Mouse (Mus musculus): ENCODE measurements around the gene Por. TPM values are rescaled to one million over a fixed set of nuclear protein-coding genes. Genes with fewer than 3 reads are reported as not detected.

Gene Por
- polyA plus RNA-seq, 1 experiment from 2014 or later: 52.6 TPM

DNA sequence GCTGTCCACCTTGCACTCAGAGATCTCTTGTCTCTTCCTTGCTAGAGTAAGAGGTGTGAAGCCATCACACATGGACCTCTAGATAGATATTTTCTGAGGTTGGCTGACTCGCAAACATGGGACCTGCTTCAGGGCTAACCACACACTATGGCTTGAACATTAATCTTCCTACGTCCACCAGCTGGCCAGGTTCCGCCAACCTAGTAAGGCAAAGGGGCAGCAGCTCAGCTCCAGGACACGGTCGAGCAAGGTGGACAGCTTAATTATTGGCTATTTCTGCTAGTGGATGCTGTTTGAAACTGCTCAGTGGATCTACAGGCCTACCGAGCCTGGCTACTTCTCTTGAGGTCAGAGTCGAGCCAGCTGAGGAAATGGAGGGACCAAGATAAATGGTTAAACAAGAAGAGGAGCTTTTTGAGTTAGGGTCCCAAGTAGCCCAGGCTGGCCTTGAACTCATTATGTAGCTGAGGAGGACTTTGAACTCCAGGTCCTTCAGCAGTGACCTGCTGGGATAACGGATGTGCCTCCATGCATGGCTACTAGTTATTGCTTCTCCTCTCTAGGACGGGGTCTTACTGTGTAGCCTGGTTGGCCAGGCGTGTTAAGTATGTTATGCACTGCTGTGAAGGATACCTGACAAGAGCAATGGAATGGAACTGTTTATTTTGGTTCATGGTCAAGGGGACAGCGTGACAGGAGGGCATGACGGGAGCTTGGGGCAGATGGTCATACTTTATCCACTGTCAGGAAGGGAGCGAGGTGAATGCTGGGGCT lies 41.9 kb downstream of the Por start:
- H3K4me1 ChIP-seq (ENCODE audit: control insufficient read depth, insufficient read depth, low read length): peaks cover 15% of the 10 kb centered on the region
- no peak overlapping the region for H3K4me2 ChIP-seq (ENCODE audit: low read depth, low read length)
- no peak for ATAC-seq (replicated peaks; ENCODE audit: extremely low read depth, insufficient read depth, low FRiP score)
- H3K27me3 ChIP-seq (ENCODE audit: control insufficient read depth, insufficient read depth, low read length): no peaks in the 10 kb centered on the region
- no peak overlapping the region for H3K4me3 ChIP-seq (ENCODE audit: low read length)
- no peak overlapping the region for H3K9ac ChIP-seq (ENCODE audit: low read length)
- WGBS: 86% methylated on average over 13 of the region's 13 CpGs
- peaks cover 16% of the 10 kb centered on the region for H3K36me3 ChIP-seq (ENCODE audit: control insufficient read depth, insufficient read depth)
- no peaks in the 10 kb centered on the region for H3K9me3 ChIP-seq (replicated peaks; ENCODE audit: control insufficient read depth, low read length)
- H3K27ac ChIP-seq (ENCODE audit: low read length): no peak overlapping the region

DNA sequence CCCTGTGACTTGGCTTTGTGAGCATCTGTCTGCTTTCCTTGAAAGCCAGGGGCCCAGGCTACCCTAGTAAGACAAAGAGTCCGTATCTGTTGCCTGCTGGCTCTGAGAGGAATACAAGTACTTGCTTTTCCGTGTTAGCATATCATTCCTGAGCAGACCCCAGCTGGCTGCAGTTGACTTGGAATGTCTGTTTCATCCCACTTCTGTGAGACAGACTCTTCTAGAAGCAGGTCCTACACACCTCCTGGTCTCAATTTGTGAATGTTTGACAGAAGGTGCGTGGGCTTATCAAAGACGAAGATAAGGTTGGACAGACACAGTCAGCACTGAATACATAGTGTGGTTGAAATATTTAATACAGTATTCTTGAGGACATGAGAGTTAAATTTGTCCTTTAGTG lies 43.0 kb downstream of the Por start:
- Histone ChIP-seq H3K9ac (ENCODE audit: low read length) (no peak overlapping the region), H3K27ac (ENCODE audit: low read length) (0 out of 2 replicates have a peak overlapping the region, but pooled peaks have one; percentile 9), H3K36me3 (ENCODE audit: control insufficient read depth, insufficient read depth) (peaks cover 18% of the 10 kb centered on the region), H3K4me1 (ENCODE audit: control insufficient read depth, insufficient read depth, low read length) (peaks cover 15% of the 10 kb centered on the region), H3K27me3 (ENCODE audit: control insufficient read depth, insufficient read depth, low read length) (no peaks in the 10 kb centered on the region), H3K9me3 (replicated peaks; ENCODE audit: control insufficient read depth, low read length) (no peaks in the 10 kb centered on the region), H3K4me2 (ENCODE audit: low read depth, low read length) (no peak overlapping the region), H3K4me3 (ENCODE audit: low read length) (no peak overlapping the region)
- no peak for ATAC-seq (replicated peaks; ENCODE audit: extremely low read depth, insufficient read depth, low FRiP score)
- 31% methylated on average over 4 of the region's 4 CpGs for WGBS

DNA sequence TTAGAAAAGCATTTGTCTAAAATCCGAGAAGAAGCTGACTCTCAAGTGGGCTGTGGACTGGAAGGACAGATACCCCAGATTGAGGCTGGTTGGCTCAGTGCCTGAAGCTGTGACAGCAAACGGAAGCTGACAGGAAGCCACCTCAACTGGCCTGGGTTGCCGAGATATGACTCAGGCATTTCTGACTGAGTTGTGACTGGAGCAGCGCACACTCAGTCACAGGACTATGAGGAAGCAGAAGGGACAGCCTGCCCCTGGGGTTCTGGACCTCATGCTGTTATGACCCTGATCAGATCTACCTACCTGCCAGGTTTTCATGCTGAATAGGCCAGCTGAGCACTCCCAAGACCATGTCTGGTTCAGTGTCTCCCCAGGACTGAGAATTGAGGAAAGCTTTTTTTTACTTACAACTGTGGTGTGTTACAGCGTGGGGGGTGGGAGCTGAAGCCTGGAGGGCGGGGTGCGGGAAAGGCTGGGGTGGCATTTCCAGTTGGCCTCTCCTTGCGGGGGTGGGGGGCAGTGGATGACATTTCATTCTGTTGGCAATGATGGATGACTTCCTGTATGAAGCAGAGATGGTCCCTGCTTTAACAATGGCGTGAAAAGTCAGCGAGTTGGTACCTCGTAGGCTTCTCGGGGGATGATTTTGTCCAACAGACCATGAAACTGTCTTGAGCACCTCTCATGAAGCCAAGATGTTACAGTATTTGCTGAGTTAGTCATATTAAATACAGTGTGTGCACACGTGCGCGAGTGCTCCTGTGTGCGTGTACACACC lies 43.8 kb downstream of the Por start:
- no peak overlapping the region for H3K4me2 ChIP-seq (ENCODE audit: low read depth, low read length)
- 48% methylated on average over 16 of the region's 16 CpGs for WGBS
- no peak overlapping the region for H3K9ac ChIP-seq (ENCODE audit: low read length)

DNA sequence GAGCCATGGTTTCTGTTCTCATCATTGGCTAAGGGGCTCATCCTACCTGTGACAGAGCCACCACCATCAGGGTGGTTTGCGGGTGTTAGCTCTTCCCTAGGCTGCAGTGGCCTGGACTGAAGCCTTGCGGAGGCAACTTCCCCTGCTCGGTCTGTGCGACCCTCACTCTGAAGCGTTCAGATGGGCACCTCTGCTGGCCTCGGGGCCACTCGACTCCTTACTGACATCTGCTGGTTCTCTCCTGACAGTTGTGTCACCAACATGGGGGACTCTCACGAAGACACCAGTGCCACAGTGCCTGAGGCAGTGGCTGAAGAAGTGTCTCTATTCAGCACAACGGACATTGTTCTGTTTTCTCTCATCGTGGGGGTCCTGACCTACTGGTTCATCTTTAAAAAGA lies 45.8 kb downstream of the Por start:
- Histone ChIP-seq H3K4me3 (ENCODE audit: low read length) (no peak overlapping the region), H3K36me3 (ENCODE audit: control insufficient read depth, insufficient read depth) (peaks cover 11% of the 10 kb centered on the region; the same call in 1 of the 2 replicates), H3K9ac (ENCODE audit: low read length) (no peak overlapping the region), H3K4me1 (ENCODE audit: control insufficient read depth, insufficient read depth, low read length) (peaks cover 15% of the 10 kb centered on the region), H3K4me2 (ENCODE audit: low read depth, low read length) (no peak overlapping the region), H3K27ac (ENCODE audit: low read length) (no peak overlapping the region), H3K9me3 (replicated peaks; ENCODE audit: control insufficient read depth, low read length) (no peaks in the 10 kb centered on the region), H3K27me3 (ENCODE audit: control insufficient read depth, insufficient read depth, low read length) (no peaks in the 10 kb centered on the region)
- no peak for ATAC-seq (replicated peaks; ENCODE audit: extremely low read depth, insufficient read depth, low FRiP score)
- WGBS: 51% methylated on average over 10 of the region's 10 CpGs

More for the DNA sequence above, 43.8 kb downstream of the Por start:
- Histone ChIP-seq H3K4me1 (ENCODE audit: control insufficient read depth, insufficient read depth, low read length) (peaks cover 15% of the 10 kb centered on the region), H3K9me3 (replicated peaks; ENCODE audit: control insufficient read depth, low read length) (no peaks in the 10 kb centered on the region), H3K27me3 (ENCODE audit: control insufficient read depth, insufficient read depth, low read length) (no peaks in the 10 kb centered on the region), H3K27ac (ENCODE audit: low read length) (no peak overlapping the region), H3K4me3 (ENCODE audit: low read length) (no peak overlapping the region), H3K36me3 (ENCODE audit: control insufficient read depth, insufficient read depth) (peaks cover 18% of the 10 kb centered on the region)
- peak; percentile 73; the same call in 1 of the 2 replicates for ATAC-seq (replicated peaks; ENCODE audit: extremely low read depth, insufficient read depth, low FRiP score)

DNA sequence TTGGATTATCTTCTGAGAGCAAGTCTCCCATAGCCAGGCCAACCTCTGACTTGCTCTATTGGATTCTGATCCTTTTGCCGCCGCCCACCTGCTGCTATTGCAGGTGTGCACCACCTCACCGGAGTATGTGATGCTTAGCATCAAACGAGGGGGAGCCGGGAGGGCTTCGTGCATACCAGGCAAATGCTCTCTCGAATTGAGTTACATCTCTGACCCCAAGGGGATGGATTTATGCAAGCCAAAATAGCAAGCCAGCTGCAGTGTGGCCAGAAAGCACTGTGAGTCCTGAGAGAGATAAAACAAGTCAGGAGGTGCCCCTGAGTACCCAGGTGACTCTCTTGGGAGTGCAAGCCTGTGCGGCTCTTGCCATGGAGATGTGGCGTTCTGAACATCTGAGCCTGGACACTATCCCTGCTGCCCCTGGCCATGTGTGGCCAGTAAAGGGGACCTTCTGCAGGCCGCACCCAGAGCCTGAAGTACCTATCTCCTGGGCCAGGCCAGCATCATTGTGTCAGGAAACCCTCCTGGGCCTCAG lies 49.8 kb downstream of the Por start:
- no peak overlapping the region for H3K27ac ChIP-seq (ENCODE audit: low read length)
- no peak overlapping the region for H3K4me3 ChIP-seq (ENCODE audit: low read length)
- WGBS: 85% methylated on average over 10 of the region's 10 CpGs
- no peak overlapping the region for H3K4me2 ChIP-seq (ENCODE audit: low read depth, low read length)
- no peak overlapping the region for H3K9ac ChIP-seq (ENCODE audit: low read length)
- H3K36me3 ChIP-seq (ENCODE audit: control insufficient read depth, insufficient read depth): peaks cover 11% of the 10 kb centered on the region; the same call in 1 of the 2 replicates
- peaks cover 16% of the 10 kb centered on the region for H3K4me1 ChIP-seq (ENCODE audit: control insufficient read depth, insufficient read depth, low read length)
- H3K27me3 ChIP-seq (ENCODE audit: control insufficient read depth, insufficient read depth, low read length): no peaks in the 10 kb centered on the region
- no peaks in the 10 kb centered on the region for H3K9me3 ChIP-seq (replicated peaks; ENCODE audit: control insufficient read depth, low read length)
- ATAC-seq (replicated peaks; ENCODE audit: extremely low read depth, insufficient read depth, low FRiP score): no peak

DNA sequence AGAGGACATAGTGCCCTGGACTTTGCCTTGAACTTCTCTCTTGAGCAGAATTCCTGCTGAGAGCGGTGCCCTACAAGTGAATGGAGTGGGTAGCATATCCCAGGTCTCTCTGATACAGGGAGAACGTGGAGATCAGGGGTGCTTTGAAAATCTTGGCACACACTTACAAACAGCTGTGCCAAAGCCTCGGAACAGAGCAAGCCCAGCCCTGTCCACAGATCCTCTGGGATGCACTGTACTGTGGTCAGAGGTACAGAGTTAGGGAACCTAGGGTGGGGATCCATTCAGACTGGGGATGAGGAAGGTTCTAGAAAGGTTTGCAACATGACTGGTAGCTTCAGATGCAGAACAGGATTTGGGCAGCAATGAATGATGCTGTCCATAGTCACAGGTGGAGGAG lies 50.3 kb downstream of the Por start:
- WGBS: 44% methylated on average over 3 of the region's 3 CpGs
- H3K36me3 ChIP-seq (ENCODE audit: control insufficient read depth, insufficient read depth): peaks cover 11% of the 10 kb centered on the region; the same call in 1 of the 2 replicates
- H3K4me3 ChIP-seq (ENCODE audit: low read length): no peak overlapping the region
- peaks cover 21% of the 10 kb centered on the region for H3K4me1 ChIP-seq (ENCODE audit: control insufficient read depth, insufficient read depth, low read length)
- no peaks in the 10 kb centered on the region for H3K9me3 ChIP-seq (replicated peaks; ENCODE audit: control insufficient read depth, low read length)
- no peak overlapping the region for H3K27ac ChIP-seq (ENCODE audit: low read length)
- ATAC-seq (replicated peaks; ENCODE audit: extremely low read depth, insufficient read depth, low FRiP score): peak; percentile 37; the same call in 1 of the 2 replicates
- H3K9ac ChIP-seq (ENCODE audit: low read length): no peak overlapping the region
- no peak overlapping the region for H3K4me2 ChIP-seq (ENCODE audit: low read depth, low read length)
- no peaks in the 10 kb centered on the region for H3K27me3 ChIP-seq (ENCODE audit: control insufficient read depth, insufficient read depth, low read length)

DNA sequence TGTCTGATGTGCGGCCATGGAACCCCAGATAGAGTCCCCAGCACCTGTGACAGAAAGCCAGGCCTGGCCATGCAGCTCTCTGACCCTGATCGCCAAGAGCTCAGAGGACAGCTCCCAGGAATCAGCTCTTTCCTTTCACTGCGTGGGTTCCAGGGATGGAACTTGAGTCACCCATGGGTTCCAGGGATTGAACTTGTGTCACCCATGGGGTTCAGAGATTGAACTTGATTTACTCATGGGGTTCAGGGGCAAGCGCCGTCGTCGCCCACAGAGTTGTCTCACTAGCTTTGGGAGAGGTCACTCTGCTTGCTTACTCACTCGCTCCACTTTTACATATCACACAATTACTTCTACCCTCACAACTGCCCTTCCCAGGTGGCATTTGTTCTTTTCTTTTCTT lies 51.2 kb downstream of the Por start:
- H3K4me2 ChIP-seq (ENCODE audit: low read depth, low read length): no peak overlapping the region
- peaks cover 8% of the 10 kb centered on the region; the same call in 1 of the 2 replicates for H3K36me3 ChIP-seq (ENCODE audit: control insufficient read depth, insufficient read depth)
- no peak overlapping the region for H3K4me3 ChIP-seq (ENCODE audit: low read length)
- H3K4me1 ChIP-seq (ENCODE audit: control insufficient read depth, insufficient read depth, low read length): peaks cover 30% of the 10 kb centered on the region
- no peak overlapping the region for H3K9ac ChIP-seq (ENCODE audit: low read length)
- ATAC-seq (replicated peaks; ENCODE audit: extremely low read depth, insufficient read depth, low FRiP score): no peak
- H3K27ac ChIP-seq (ENCODE audit: low read length): no peak overlapping the region
- WGBS: 94% methylated on average over 8 of the region's 8 CpGs
- no peaks in the 10 kb centered on the region for H3K9me3 ChIP-seq (replicated peaks; ENCODE audit: control insufficient read depth, low read length)
- no peaks in the 10 kb centered on the region for H3K27me3 ChIP-seq (ENCODE audit: control insufficient read depth, insufficient read depth, low read length)

DNA sequence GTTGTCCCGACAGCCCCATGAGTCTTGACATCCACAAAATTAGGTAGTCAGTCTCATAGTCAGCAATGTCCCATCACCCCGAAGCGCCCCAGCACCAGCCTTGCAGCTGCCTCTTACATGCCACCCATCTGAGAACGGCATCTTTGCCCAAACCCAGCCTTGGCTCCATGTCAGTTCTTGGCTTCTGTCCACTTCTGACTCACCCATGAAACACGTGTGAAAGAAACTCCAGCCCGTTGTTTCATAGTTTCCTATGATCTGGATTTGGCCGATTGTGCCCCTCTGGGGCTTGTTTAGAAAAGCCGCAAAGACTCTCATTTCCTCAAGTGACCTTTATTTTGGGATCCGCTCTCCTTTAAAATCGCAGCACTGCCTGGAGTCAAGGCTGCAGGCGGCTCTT lies 52.3 kb downstream of the Por start:
- Histone ChIP-seq H3K9me3 (replicated peaks; ENCODE audit: control insufficient read depth, low read length) (no peaks in the 10 kb centered on the region), H3K36me3 (ENCODE audit: control insufficient read depth, insufficient read depth) (0 out of 2 replicates have a peak, but pooled peaks cover 3% of the 10 kb centered on the region), H3K4me3 (ENCODE audit: low read length) (no peak overlapping the region), H3K4me1 (ENCODE audit: control insufficient read depth, insufficient read depth, low read length) (peaks cover 41% of the 10 kb centered on the region), H3K4me2 (ENCODE audit: low read depth, low read length) (0 out of 2 replicates have a peak overlapping the region, but pooled peaks have one; percentile 17), H3K9ac (ENCODE audit: low read length) (no peak overlapping the region), H3K27ac (ENCODE audit: low read length) (peak overlapping the region; percentile 32), H3K27me3 (ENCODE audit: control insufficient read depth, insufficient read depth, low read length) (no peaks in the 10 kb centered on the region)
- peak; percentile 6; the same call in 1 of the 2 replicates for ATAC-seq (replicated peaks; ENCODE audit: extremely low read depth, insufficient read depth, low FRiP score)
- WGBS: 40% methylated on average over 11 of the region's 11 CpGs

All from heart, embryonic 16.5 days (tissue).